Mouse (Mus musculus) heart, adult 2 months (tissue): ENCODE measurements at regions not wholly inside any gene's neighbourhood (a gene's known extent, or its start where the extent isn't known, plus 50 kb on each side); places are given as distances from the start of the nearest gene placed in this dataset.

Source experiments
- CTCF ChIP-seq: fragments of 200-600 bp; IDR thresholded peaks from 2 replicates; pipeline ENCODE4 v1.8.1; 2022; ENCODE audit warnings: antibody characterized with exemption, mild to moderate bottlenecking, moderate library complexity
- EP300 ChIP-seq: fragments of 200-500 bp; IDR thresholded peaks from 2 replicates; pipeline ENCODE4 v1.6.1; 2011; ENCODE audit warnings: low read depth, low read length, control low read depth; ENCODE audit not compliant: insufficient read depth
- POLR2A ChIP-seq: fragments of 200-500 bp; IDR thresholded peaks from 2 replicates; pipeline ENCODE4 v1.6.1; 2011; ENCODE audit warnings: mild to moderate bottlenecking, low read depth, low read length, control low read depth; ENCODE audit not compliant: insufficient read depth

DNA sequence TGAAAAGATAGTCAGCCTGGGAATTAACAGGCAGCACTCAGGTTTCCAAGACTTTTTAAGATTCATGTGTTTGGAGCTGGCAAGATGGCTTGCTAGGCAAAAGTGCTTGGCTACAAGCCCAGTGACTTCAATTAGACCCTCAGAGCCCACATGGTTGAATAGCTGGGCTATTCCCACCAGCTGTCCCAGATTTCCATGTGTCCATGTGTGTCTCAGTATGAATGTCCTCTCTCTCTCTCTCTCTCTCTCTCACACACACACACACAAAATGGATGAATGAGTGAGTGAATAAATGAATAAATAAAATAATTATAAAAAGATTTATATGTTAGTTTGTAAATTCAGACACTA, 202.8 kb upstream of the Adra1b start:
- no peak for TF ChIP-seq POLR2A
- TF ChIP-seq CTCF, result no peak
- TF ChIP-seq EP300, result no peak
